Mouse (Mus musculus): Measurements from ENCODE around the gene Itgbl1. TPM values are rescaled to one million over a fixed set of nuclear protein-coding genes. Genes with fewer than 3 reads are reported as not detected.
"Not testable (repeated sequence)": the region's sequence is repeated elsewhere in the genome, so short reads cannot be mapped to it uniquely, and the experiment has no call there.

Itgbl1 gene
- 3.7 and 7.0 TPM in 2 replicates for polyA plus RNA-seq (2014; fragmentation: Nextera tagmentation; extraction: Ambion mirVana)

DNA sequence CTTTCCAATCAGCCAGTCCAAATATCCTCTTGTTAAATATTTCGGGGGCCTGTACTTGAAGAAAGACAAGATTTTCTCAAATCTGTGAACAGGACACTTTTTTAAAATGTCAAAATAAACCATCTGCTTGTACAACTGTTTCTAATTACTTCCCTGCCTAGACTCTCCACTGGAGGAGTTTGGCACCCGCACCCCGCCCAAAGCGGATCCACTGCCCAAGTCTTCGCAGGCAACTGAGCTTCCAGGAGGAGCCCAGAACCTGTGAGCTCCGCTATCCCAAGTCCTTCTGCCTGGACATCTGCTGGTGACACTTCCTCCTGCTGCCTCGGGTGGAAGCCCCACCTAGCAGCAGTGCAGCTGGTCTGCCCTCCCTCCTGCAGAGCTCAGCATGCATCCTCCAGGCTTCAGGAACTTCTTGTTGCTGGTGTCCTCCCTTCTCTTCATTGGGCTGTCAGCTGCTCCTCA lies at the start of gene Itgbl1:
Gene Itgbl1 (plus strand): TSS at position 51 of the 465 bp plus-strand sequence.
- no peak for ATAC-seq (ENCODE audit: low read depth)
- 55% methylated on average over 7 of the region's 7 CpGs for WGBS
- H3K27ac ChIP-seq (ENCODE audit: low read depth, low read length): no peak within 1 kb of the TSS
- no peak within 1 kb of the TSS for H3K4me3 ChIP-seq (ENCODE audit: low read depth, low read length)
- H3K36me3 ChIP-seq (ENCODE audit: control insufficient read depth, insufficient read depth, low read length): no peaks in the 10 kb centered on the region
- H3K4me1 ChIP-seq (ENCODE audit: control insufficient read depth, insufficient read depth, low read length): no peaks in the 10 kb centered on the region; the same call in 1 of the 2 replicates
- no peaks in the 10 kb centered on the region for H3K27me3 ChIP-seq (ENCODE audit: control insufficient read depth, insufficient read depth, low read length)
- H3K9ac ChIP-seq (replicated peaks; ENCODE audit: low read depth, low read length): no peak within 1 kb of the TSS
- H3K9me3 ChIP-seq (ENCODE audit: control insufficient read depth, low read length): no peaks in the 10 kb centered on the region
- H3K4me2 ChIP-seq (ENCODE audit: low read depth, low read length): no peak within 1 kb of the TSS

DNA sequence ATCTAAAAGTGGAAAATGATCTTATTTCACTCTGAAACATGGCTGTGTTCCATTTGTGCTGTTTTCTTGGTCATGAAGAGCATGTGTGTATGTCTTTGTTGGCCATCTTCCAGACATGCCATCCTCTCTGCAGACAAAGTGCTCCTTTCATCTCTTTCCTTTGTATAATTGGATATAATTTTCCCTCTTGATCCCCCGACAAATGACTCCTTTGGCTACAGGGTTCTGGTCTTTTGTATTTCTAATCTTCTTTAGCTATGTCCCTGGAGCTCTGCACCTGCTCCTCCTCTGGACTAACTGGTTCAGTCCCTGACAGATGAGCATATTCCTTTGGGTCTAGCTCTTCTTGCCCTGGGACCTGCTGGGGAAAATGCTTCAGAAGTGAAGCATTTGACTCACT lies 36.8 kb upstream of the Itgbl1 start:
- no peaks in the 10 kb centered on the region for H3K27me3 ChIP-seq (ENCODE audit: control insufficient read depth, insufficient read depth, low read length)
- H3K36me3 ChIP-seq (ENCODE audit: control insufficient read depth, insufficient read depth, low read length): no peaks in the 10 kb centered on the region
- 10% methylated on average over 1 of the region's 1 CpGs for WGBS
- no peak overlapping the region for H3K9ac ChIP-seq (replicated peaks; ENCODE audit: low read depth, low read length)
- no peaks in the 10 kb centered on the region for H3K9me3 ChIP-seq (ENCODE audit: control insufficient read depth, low read length)
- H3K4me1 ChIP-seq (ENCODE audit: control insufficient read depth, insufficient read depth, low read length): peaks cover 5% of the 10 kb centered on the region
- H3K4me3 ChIP-seq (ENCODE audit: low read depth, low read length): no peak overlapping the region
- H3K4me2 ChIP-seq (ENCODE audit: low read depth, low read length): no peak overlapping the region
- no peak for ATAC-seq (ENCODE audit: low read depth)
- no peak overlapping the region for H3K27ac ChIP-seq (ENCODE audit: low read depth, low read length)

DNA sequence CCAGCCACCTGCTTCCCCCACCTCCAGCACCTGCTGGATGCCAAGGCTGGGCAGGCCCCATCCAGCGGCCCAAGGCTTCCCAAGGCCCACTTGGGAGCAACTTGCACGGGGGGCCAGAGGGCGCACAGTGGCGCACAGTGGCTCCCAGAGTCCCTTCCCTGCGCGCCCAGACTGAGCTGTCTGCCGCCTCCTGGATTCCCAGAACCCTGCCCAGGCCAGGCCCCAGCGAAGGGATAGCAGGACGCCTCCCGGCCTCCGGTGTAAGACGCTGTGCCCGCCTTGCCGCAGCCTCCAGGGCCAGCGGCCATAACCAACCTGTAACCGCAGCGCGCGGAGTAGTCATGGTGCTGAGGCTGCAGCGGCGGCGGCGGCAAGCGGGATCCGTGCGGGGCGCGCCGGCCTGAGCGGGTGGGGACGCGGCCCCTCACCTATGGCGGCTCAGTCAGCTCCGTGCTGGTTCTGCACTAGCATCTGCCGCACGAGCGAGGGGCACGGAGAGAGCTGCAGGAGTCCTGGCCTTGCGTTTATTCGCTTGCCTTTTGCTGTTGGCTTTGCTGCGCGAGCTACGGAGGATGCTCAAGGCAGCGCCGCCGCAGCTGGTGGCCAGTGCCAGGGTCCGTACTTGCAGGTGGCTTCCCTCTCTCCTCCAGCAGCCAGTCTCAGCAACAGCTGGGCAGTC lies 33.1 kb upstream of the Itgbl1 start, which contains the start of gene Nalcn:
Gene Nalcn (minus strand): TSS at position 644 of the 679 bp plus-strand sequence.
- Histone ChIP-seq H3K27me3 (ENCODE audit: control insufficient read depth, insufficient read depth, low read length) (no peaks in the 10 kb centered on the region), H3K27ac (ENCODE audit: low read depth, low read length) (peak within 1 kb of the TSS; percentile 76), H3K9me3 (ENCODE audit: control insufficient read depth, low read length) (no peaks in the 10 kb centered on the region), H3K4me3 (ENCODE audit: low read depth, low read length) (peak within 1 kb of the TSS; percentile 61), H3K36me3 (ENCODE audit: control insufficient read depth, insufficient read depth, low read length) (no peaks in the 10 kb centered on the region), H3K4me2 (ENCODE audit: low read depth, low read length) (peak within 1 kb of the TSS; percentile 82), H3K4me1 (ENCODE audit: control insufficient read depth, insufficient read depth, low read length) (peaks cover 5% of the 10 kb centered on the region), H3K9ac (replicated peaks; ENCODE audit: low read depth, low read length) (peak within 1 kb of the TSS; percentile 78)
- WGBS: under 1% methylated on average over 47 of the region's 47 CpGs
- peak; percentile 93 for ATAC-seq (ENCODE audit: low read depth)

DNA sequence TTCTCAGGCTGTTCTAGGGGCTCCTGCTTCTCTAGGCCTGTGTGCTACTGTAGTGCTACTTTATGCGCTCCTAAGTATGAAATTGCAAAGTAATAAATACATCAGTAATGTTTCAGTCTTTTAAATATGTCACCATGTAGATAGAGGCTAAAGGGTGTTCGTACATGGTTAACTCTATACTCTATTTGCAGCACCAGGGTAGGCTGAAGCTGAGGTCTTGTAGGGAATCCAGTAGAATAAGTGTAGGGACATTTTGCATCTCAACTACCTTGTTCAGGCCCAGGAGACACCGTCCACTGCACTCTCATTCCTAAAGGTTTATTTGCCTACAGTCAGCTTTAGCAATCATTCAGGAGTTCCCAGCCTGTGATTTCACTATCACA lies 32.6 kb upstream of the Itgbl1 start:
- Histone ChIP-seq H3K4me1 (ENCODE audit: control insufficient read depth, insufficient read depth, low read length) (peaks cover 5% of the 10 kb centered on the region), H3K4me2 (ENCODE audit: low read depth, low read length) (peak overlapping the region; percentile 82), H3K9me3 (ENCODE audit: control insufficient read depth, low read length) (no peaks in the 10 kb centered on the region), H3K27me3 (ENCODE audit: control insufficient read depth, insufficient read depth, low read length) (no peaks in the 10 kb centered on the region), H3K36me3 (ENCODE audit: control insufficient read depth, insufficient read depth, low read length) (no peaks in the 10 kb centered on the region), H3K9ac (replicated peaks; ENCODE audit: low read depth, low read length) (peak overlapping the region; percentile 78), H3K4me3 (ENCODE audit: low read depth, low read length) (peak overlapping the region; percentile 61), H3K27ac (ENCODE audit: low read depth, low read length) (peak overlapping the region; percentile 76)
- 53% methylated on average over 3 of the region's 3 CpGs for WGBS
- no peak for ATAC-seq (ENCODE audit: low read depth)

DNA sequence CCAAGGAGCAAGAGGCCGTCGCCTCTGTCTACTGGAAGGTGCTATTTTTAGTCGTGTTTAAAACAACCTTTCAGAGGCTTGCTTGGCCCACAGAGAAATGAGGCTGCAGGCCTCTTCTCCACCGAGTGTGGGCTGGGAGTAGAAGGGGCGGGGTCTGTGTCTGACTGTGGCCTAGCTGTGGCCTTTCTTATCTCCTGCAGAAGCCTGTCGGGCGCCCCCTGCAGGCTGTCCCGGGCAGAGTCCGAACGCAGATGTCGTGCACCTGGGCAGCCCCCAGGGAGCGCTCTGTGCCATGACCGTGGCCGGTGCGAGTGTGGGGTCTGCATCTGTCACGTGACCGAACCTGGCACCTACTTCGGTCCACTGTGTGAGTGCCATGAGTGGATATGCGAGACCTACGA lies 1.3 kb downstream of the Itgbl1 start:
- Histone ChIP-seq H3K36me3 (ENCODE audit: control insufficient read depth, insufficient read depth, low read length) (no peaks in the 10 kb centered on the region), H3K9me3 (ENCODE audit: control insufficient read depth, low read length) (no peaks in the 10 kb centered on the region), H3K27me3 (ENCODE audit: control insufficient read depth, insufficient read depth, low read length) (no peaks in the 10 kb centered on the region), H3K9ac (replicated peaks; ENCODE audit: low read depth, low read length) (no peak overlapping the region), H3K27ac (ENCODE audit: low read depth, low read length) (no peak overlapping the region), H3K4me2 (ENCODE audit: low read depth, low read length) (peak overlapping the region; percentile 30; the same call in 1 of the 2 replicates), H3K4me3 (ENCODE audit: low read depth, low read length) (no peak overlapping the region), H3K4me1 (ENCODE audit: control insufficient read depth, insufficient read depth, low read length) (no peaks in the 10 kb centered on the region; the same call in 1 of the 2 replicates)
- WGBS: 16% methylated on average over 20 of the region's 20 CpGs
- ATAC-seq (ENCODE audit: low read depth): peak; percentile 78

DNA sequence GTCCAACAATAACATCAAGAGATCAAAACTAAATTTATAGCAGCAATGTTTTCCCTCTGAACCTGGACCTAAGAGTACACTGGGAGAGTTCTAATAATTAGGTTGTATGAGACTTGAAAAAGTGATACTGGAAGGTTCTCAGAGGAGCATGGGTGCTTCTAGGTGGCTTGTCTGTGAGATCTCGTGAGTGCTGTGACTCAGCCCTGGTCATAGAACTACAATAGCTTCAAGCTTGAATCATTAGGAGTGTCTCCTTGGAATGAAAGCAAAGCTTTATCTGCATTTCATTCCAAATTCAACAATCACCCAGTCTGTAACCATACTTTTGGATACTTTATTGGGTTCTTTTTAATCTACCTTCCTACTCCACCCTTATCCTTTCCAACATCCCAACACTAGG lies 2.6 kb downstream of the Itgbl1 start:
- Histone ChIP-seq H3K9ac (replicated peaks; ENCODE audit: low read depth, low read length) (no peak overlapping the region), H3K27me3 (ENCODE audit: control insufficient read depth, insufficient read depth, low read length) (no peaks in the 10 kb centered on the region), H3K27ac (ENCODE audit: low read depth, low read length) (no peak overlapping the region), H3K4me3 (ENCODE audit: low read depth, low read length) (no peak overlapping the region), H3K4me1 (ENCODE audit: control insufficient read depth, insufficient read depth, low read length) (no peaks in the 10 kb centered on the region; the same call in 1 of the 2 replicates), H3K4me2 (ENCODE audit: low read depth, low read length) (no peak overlapping the region), H3K36me3 (ENCODE audit: control insufficient read depth, insufficient read depth, low read length) (no peaks in the 10 kb centered on the region), H3K9me3 (ENCODE audit: control insufficient read depth, low read length) (no peaks in the 10 kb centered on the region)
- ATAC-seq (ENCODE audit: low read depth): no peak
- WGBS: 70% methylated on average over 1 of the region's 1 CpGs

DNA sequence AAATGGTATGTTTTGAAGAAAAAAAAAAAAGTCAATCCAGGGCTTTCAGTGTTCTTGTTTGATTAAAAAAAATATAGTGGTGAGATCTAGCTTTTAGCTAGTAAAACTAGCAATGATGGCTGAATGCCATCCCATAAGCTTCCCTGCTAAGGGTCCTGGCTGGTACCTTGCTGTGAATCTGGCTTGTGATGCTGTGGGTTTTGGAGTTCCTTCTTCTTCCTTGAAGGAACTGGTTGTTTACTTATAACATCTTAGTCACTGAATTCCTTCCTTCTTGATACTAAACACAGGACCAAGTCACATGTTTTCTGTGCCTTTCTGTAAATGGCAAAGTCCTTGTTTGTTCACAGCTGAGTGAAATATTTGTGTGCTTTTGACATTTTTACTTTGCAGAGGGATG lies 3.4 kb downstream of the Itgbl1 start:
- ATAC-seq (ENCODE audit: low read depth): no peak
- H3K4me1 ChIP-seq (ENCODE audit: control insufficient read depth, insufficient read depth, low read length): no peaks in the 10 kb centered on the region; the same call in 1 of the 2 replicates
- no peaks in the 10 kb centered on the region for H3K27me3 ChIP-seq (ENCODE audit: control insufficient read depth, insufficient read depth, low read length)
- no peak overlapping the region for H3K4me3 ChIP-seq (ENCODE audit: low read depth, low read length)
- H3K9ac ChIP-seq (replicated peaks; ENCODE audit: low read depth, low read length): no peak overlapping the region
- H3K9me3 ChIP-seq (ENCODE audit: control insufficient read depth, low read length): no peaks in the 10 kb centered on the region
- H3K36me3 ChIP-seq (ENCODE audit: control insufficient read depth, insufficient read depth, low read length): no peaks in the 10 kb centered on the region
- H3K27ac ChIP-seq (ENCODE audit: low read depth, low read length): no peak overlapping the region
- no peak overlapping the region for H3K4me2 ChIP-seq (ENCODE audit: low read depth, low read length)

DNA sequence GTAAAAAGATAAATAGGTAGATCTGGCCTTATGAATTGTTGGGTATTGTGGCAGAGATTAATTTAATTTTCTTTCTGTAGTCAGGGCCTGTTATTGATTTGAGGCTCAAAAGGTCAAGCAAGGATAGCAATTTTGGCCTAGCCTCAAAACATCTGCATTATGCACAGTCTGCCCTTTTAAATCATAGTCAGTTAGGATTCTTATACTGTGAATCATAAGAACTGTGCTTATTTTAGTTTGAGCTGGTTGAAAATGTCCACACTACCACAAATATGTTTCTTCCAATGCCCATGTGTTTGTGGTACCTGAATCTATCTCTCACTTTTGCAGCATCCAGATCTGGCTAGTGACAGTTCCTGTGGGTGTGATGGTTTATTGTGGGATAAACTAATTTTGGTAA lies 4.7 kb downstream of the Itgbl1 start:
- no peaks in the 10 kb centered on the region; the same call in 1 of the 2 replicates for H3K4me1 ChIP-seq (ENCODE audit: control insufficient read depth, insufficient read depth, low read length)

DNA sequence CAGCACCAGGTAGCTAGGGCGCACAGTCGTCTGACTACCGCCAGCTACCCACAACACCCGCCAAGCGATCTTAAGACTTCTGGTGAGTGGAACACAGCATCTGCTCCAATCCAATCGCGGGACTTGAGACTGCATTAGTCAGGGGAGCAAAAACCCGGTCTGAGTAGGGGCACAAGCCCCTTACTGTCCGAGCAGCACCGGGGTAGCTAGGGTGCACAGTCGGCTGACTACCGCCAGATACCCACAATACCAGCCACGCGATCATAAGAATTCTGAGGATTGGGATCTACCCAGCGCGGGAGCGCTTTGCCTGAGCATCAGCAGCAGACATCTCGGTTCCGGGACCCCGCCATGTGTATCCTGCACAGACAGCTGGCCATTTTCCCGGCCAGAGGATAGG lies 11.3 kb downstream of the Itgbl1 start:
- 87% methylated on average over 21 of the region's 21 CpGs for WGBS
- H3K4me1 ChIP-seq (ENCODE audit: control insufficient read depth, insufficient read depth, low read length); H3K4me3 ChIP-seq (ENCODE audit: low read depth, low read length); ATAC-seq (ENCODE audit: low read depth); H3K9ac ChIP-seq (replicated peaks; ENCODE audit: low read depth, low read length); H3K27ac ChIP-seq (ENCODE audit: low read depth, low read length); H3K4me2 ChIP-seq (ENCODE audit: low read depth, low read length); H3K9me3 ChIP-seq (ENCODE audit: control insufficient read depth, low read length); H3K36me3 ChIP-seq (ENCODE audit: control insufficient read depth, insufficient read depth, low read length); H3K27me3 ChIP-seq (ENCODE audit: control insufficient read depth, insufficient read depth, low read length): not testable (repeated sequence)

More for the DNA sequence above, 4.7 kb downstream of the Itgbl1 start:
- Histone ChIP-seq H3K36me3 (ENCODE audit: control insufficient read depth, insufficient read depth, low read length) (no peaks in the 10 kb centered on the region), H3K9me3 (ENCODE audit: control insufficient read depth, low read length) (no peaks in the 10 kb centered on the region), H3K27me3 (ENCODE audit: control insufficient read depth, insufficient read depth, low read length) (no peaks in the 10 kb centered on the region), H3K4me3 (ENCODE audit: low read depth, low read length) (no peak overlapping the region), H3K27ac (ENCODE audit: low read depth, low read length) (no peak overlapping the region), H3K4me2 (ENCODE audit: low read depth, low read length) (no peak overlapping the region), H3K9ac (replicated peaks; ENCODE audit: low read depth, low read length) (no peak overlapping the region)
- ATAC-seq (ENCODE audit: low read depth): no peak

All from neural tube, embryonic 14.5 days (tissue).